Mouse (Mus musculus) cerebellum, adult 2 months (tissue): Measurements from ENCODE around the gene 2810408A11Rik.

Source experiments
- CTCF ChIP-seq: fragments of 200-500 bp; IDR thresholded peaks from 2 replicates; pipeline ENCODE4 v1.5.1; 2011; ENCODE audit warnings: low read depth, mild to moderate bottlenecking, control low read depth, low read length, moderate library complexity, borderline replicate concordance; ENCODE audit not compliant: insufficient read depth
- POLR2A ChIP-seq: fragments of 200-500 bp; IDR thresholded peaks from 2 replicates; pipeline ENCODE4 v1.6.1; 2011; ENCODE audit warnings: low read length, control low read depth, borderline replicate concordance; ENCODE audit not compliant: insufficient read depth

- TF ChIP-seq POLR2A (no peak), CTCF (peak; percentile 83)
Observed at GRCm38 (mm10) chr11:69876867-69877266, 23.9 kb downstream of the 2810408A11Rik start.
